Mouse (Mus musculus): Measurements from ENCODE around the gene Gpr155. TPM values are rescaled to one million over a fixed set of nuclear protein-coding genes. Genes with fewer than 3 reads are reported as not detected.

Gpr155 gene
- total and polyA plus RNA-seq, 3 experiments: 0.23 to 0.99 TPM; not detected in 1

DNA sequence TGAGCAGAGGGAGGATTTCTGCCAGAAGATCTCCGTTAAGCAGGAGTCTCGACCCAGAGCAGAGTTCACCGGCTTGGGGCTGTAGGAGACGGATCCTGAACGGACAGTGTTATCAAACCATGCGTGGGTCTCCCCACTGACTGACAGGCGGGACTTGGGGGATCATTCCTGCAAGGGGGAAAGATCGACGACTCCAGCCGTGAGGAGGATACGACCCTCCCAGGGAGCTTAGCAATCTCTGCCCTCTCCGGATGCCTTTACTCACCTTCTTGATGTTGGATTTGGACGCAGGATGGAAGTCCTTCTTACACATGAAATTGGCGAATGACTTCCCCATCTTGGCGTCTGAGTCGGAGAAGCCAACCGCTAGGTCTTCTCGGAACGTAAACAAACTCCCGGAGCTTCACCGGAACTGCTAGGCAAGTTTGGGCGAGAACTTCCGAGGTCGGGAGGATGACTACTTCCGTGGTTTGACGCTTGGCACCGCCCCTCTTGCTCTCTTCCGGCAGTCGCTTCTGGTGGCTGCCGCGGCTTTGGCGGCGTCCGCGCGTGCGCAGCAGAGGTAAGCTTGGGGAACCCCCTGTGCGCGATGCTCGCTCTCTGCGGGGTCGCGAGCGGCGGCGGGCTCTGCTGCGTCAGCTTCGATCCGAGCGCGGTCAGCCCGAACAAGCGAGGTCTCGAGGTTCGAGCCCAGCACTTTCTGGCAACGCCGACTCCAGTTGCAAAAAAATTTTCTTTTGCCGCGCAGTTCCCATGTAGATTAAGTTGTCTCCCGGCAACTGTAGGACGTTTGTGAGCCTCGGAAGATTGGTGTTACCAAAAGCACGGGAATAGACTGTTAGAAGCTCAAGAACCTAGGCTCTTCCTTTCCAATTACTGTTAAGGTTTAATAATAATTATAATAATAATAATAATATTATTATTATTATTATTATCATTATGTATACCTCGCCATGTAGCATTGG is 73.9 kb downstream of the Gpr155 start, which contains the start of the genes Scrn3 and Cir1 (continued):
- no peak for TF ChIP-seq MEF2A (IDR thresholded peaks at IDR 0.05; ENCODE audit: extremely low read depth, insufficient replicate concordance, low read depth, low read length, poor library complexity, severe bottlenecking)
- no peak for TF ChIP-seq MYB (IDR thresholded peaks at IDR 0.05; ENCODE audit: low read depth, low read length)
- TF ChIP-seq USF1 (IDR thresholded peaks at IDR 0.05; ENCODE audit: low read depth, low read length): no peak
- peak; percentile 55; the same call in 1 of the 2 replicates for TF ChIP-seq ZMIZ1 (IDR thresholded peaks at IDR 0.05; ENCODE audit: low read depth, low read length)
- peak; percentile 79 for TF ChIP-seq NRF1 (IDR thresholded peaks at IDR 0.05; ENCODE audit: insufficient read depth, low read depth, low read length, poor library complexity, severe bottlenecking)
- TF ChIP-seq JUND (IDR thresholded peaks at IDR 0.05; ENCODE audit: low read depth, low read length): no peak

DNA sequence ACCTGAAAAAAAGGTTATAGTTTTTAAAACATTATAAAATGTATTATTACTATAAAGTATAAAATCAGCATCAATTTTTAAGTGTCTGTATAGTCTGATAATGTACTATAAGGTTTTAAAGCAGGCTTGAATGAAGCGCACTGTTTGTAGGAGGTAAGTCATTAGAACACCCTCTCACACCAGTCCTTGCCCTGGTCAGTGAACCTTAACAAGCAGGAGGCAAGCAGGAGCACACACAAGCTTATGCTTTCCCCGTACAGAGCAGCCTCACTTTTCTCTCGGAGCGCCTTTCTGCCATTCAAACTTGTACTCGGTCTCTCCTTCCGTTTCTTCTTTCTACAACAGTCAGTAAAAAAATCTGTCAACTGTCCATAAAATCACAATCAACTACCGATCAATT is 80.4 kb downstream of the Gpr155 start:
- TF ChIP-seq RCOR1 (IDR thresholded peaks at IDR 0.05; ENCODE audit: low read depth, low read length) (no peak), TAL1 (IDR thresholded peaks at IDR 0.05; ENCODE audit: low read length) (no peak), EP300 (IDR thresholded peaks at IDR 0.05; ENCODE audit: low read depth in 1 of 2, low read length in 2 of 2) (no peak), NRF1 (IDR thresholded peaks at IDR 0.05; ENCODE audit: insufficient read depth, low read depth, low read length, poor library complexity, severe bottlenecking) (no peak), E2F4 (IDR thresholded peaks at IDR 0.05; ENCODE audit: borderline replicate concordance, low read depth, low read length) (no peak), TBP (IDR thresholded peaks at IDR 0.05; ENCODE audit: low read depth, low read length) (no peak), POLR2A (IDR thresholded peaks at IDR 0.05; ENCODE audit: control insufficient read depth in 1 of 2, insufficient read depth in 1 of 2, low read depth in 1 of 2, low read length in 2 of 2, poor library complexity in 1 of 2) (no peak), POLR2AphosphoS5 (IDR thresholded peaks at IDR 0.05; ENCODE audit: borderline replicate concordance, low read depth, low read length) (no peak), KAT2A (conservative IDR thresholded peaks at IDR 0.05; ENCODE audit: low read depth, low read length) (no peak), MYC (IDR thresholded peaks at IDR 0.05; ENCODE audit: low read depth, low read length) (no peak), MAFK (IDR thresholded peaks at IDR 0.05; ENCODE audit: borderline replicate concordance, low read depth, low read length) (no peak), ETS1 (IDR thresholded peaks at IDR 0.05; ENCODE audit: low read depth, low read length) (no peak), GABPA (IDR thresholded peaks at IDR 0.05; ENCODE audit: low read depth, low read length) (no peak), USF1 (IDR thresholded peaks at IDR 0.05; ENCODE audit: low read depth, low read length) (no peak), MXI1 (IDR thresholded peaks at IDR 0.05; ENCODE audit: low read depth, low read length) (no peak)
- Histone ChIP-seq H3K79me2 (ENCODE audit: control insufficient read depth, insufficient read depth, low read length, poor library complexity) (peaks cover 1% of the 10 kb centered on the region; the same call in 1 of the 2 replicates), H3K4me1 (ENCODE audit: control insufficient read depth in 1 of 2, insufficient read depth in 2 of 2, low read length in 2 of 2) (no peaks in the 10 kb centered on the region; a peak in 2 of 4 replicates), H3K9ac (ENCODE audit: control insufficient read depth, low read depth, low read length, poor library complexity, severe bottlenecking) (no peak overlapping the region), H3K27ac (ENCODE audit: control insufficient read depth, low read depth, low read length) (no peak overlapping the region), H3K27me3 (ENCODE audit: control insufficient read depth in 1 of 2, insufficient read depth in 2 of 2, low read length in 2 of 2) (no peaks in the 10 kb centered on the region), H3K36me3 (ENCODE audit: control insufficient read depth in 1 of 2, insufficient read depth in 2 of 2, low read length in 2 of 2) (peaks cover 0 to 9% of the 10 kb centered on the region in 2 experiments), H3K9me3 (replicated peaks; ENCODE audit: insufficient read depth, low read length) (no peaks in the 10 kb centered on the region), H3K4me3 (ENCODE audit: control insufficient read depth in 1 of 2, insufficient read depth in 1 of 2, low read depth in 2 of 2, low read length in 2 of 2) (no peak overlapping the region)
- DNase-seq (ENCODE audit: low read depth, low spot score): no peak

Data from MEL (cell line).